Mouse (Mus musculus) ES-E14 (cell line): ENCODE measurements around the gene Ptp4a2. TPM values are rescaled to one million over a fixed set of nuclear protein-coding genes. Genes with fewer than 3 reads are reported as not detected.

Experiments
- DNase-seq: peaks from one replicate; pipeline ENCODE4 v3.0.0-alpha.2; 2013; ENCODE audit warnings: low read depth, low spot score
- H3K27ac ChIP-seq: 2 replicates; pipeline ENCODE4 v1.5.1; 2012; ENCODE audit warnings: low read depth, mild to moderate bottlenecking, low read length, moderate library complexity, mixed read lengths; ENCODE audit not compliant: poor library complexity, insufficient read depth, severe bottlenecking
- H3K36me3 ChIP-seq: 2 replicates; pipeline ENCODE4 v1.6.1; 2012; ENCODE audit warnings: mild to moderate bottlenecking, low read length, moderate library complexity, mixed read lengths; ENCODE audit not compliant: control insufficient read depth, poor library complexity, insufficient read depth, severe bottlenecking
- H3K4me1 ChIP-seq, 2 experiments: fragments of 150-350 bp in 1 of 2; sonication (generic) in 1 of 2; 2 replicates each; pipeline ENCODE4 v1.6.1; 2012; ENCODE audit warnings: low read length in 2 of 2, mild to moderate bottlenecking in 1 of 2, mixed read lengths in 1 of 2; ENCODE audit not compliant: control insufficient read depth in 2 of 2, insufficient read depth in 2 of 2, poor library complexity in 1 of 2
- H3K4me3 ChIP-seq, 2 experiments: fragments of 150-350 bp in 1 of 2; sonication (generic) in 1 of 2; 2 replicates each; pipeline ENCODE4 v1.5.1; 2012; ENCODE audit warnings: low read length in 2 of 2, low read depth in 1 of 2, mild to moderate bottlenecking in 1 of 2, mixed read lengths in 1 of 2; ENCODE audit not compliant: insufficient read depth in 1 of 2, poor library complexity in 1 of 2, severe bottlenecking in 1 of 2
- H3K9ac ChIP-seq: 2 replicates; pipeline ENCODE4 v1.6.1; 2012; ENCODE audit warnings: low read depth, mild to moderate bottlenecking, low read length, mixed read lengths; ENCODE audit not compliant: poor library complexity, insufficient read depth, severe bottlenecking
- H3K9me3 ChIP-seq: fragments of 150-350 bp; sonication (generic); 2 replicates; pipeline ENCODE4 v1.6.1; 2012; ENCODE audit warnings: low read depth, mild to moderate bottlenecking, low read length; ENCODE audit not compliant: control insufficient read depth, insufficient read depth
- CHD2 ChIP-seq: IDR thresholded peaks from 2 replicates; pipeline ENCODE4 v1.6.1; 2014; ENCODE audit warnings: mild to moderate bottlenecking, low read depth, low read length, inconsistent platforms
- HCFC1 ChIP-seq: IDR thresholded peaks from 2 replicates; pipeline ENCODE4 v1.6.1; 2012; ENCODE audit warnings: low read length, inconsistent platforms, borderline replicate concordance; ENCODE audit not compliant: insufficient read depth
- MAFK ChIP-seq: IDR thresholded peaks from 2 replicates; pipeline ENCODE4 v1.6.1; 2014; ENCODE audit warnings: mild to moderate bottlenecking, low read depth, low read length, inconsistent platforms; ENCODE audit not compliant: insufficient read depth
- ZC3H11A ChIP-seq: IDR thresholded peaks from 2 replicates; pipeline ENCODE4 v1.6.1; 2012; ENCODE audit warnings: low read depth, mild to moderate bottlenecking, inconsistent platforms, low read length, borderline replicate concordance
- ZNF384 ChIP-seq: IDR thresholded peaks from 2 replicates; pipeline ENCODE4 v1.6.1; 2012; ENCODE audit warnings: low read depth, low read length, inconsistent platforms
- in situ Hi-C, 2 experiments: fragments of 600-800 bp; cut with MboI; formaldehyde crosslinking; loops; one replicate each; pipeline ENCODE4 v1.15.1; 2025; ENCODE audit warnings: low sequenced_read_pairs in 2 of 2, inconsistent platforms in 1 of 2; ENCODE audit not compliant: unreplicated experiment in 2 of 2
- total RNA-seq: library from RNA; depleted of rRNA; stranded (reverse); fragments of 300-350 nt; gene quantifications from 2 replicates; pipeline ENCODE4 v1.2.3, GENCODE M21; 2012

Gene Ptp4a2
- total RNA-seq, 1 experiment, result 104 TPM

GRCm38 (mm10) chr4:129788693-129789092 lies 22.3 kb upstream of the Ptp4a2 start:
- Histone ChIP-seq H3K4me1 (no peaks in the 10 kb centered on the region), H3K9me3 (no peaks in the 10 kb centered on the region), H3K9ac (no peak overlapping the region), H3K27ac (no peak overlapping the region), H3K4me3 (no peak overlapping the region), H3K36me3 (no peaks in the 10 kb centered on the region)
- no peak for DNase-seq
- no peak for TF ChIP-seq ZC3H11A
- TF ChIP-seq MAFK, result no peak
- TF ChIP-seq HCFC1, result no peak
- TF ChIP-seq ZNF384, result no peak
- TF ChIP-seq CHD2, result no peak
- in situ Hi-C loops, result no loop called here

- TF ChIP-seq ZNF384 (no peak), CHD2 (no peak), HCFC1 (no peak), MAFK (no peak), ZC3H11A (no peak)
- in situ Hi-C loops, result no loop called here
- Histone ChIP-seq H3K9ac (no peak overlapping the region), H3K27ac (no peak overlapping the region), H3K4me3 (no peak overlapping the region), H3K4me1 (peaks cover 0 to 4% of the 10 kb centered on the region in 2 experiments; a peak in 1 of 4 replicates), H3K36me3 (no peaks in the 10 kb centered on the region), H3K9me3 (no peaks in the 10 kb centered on the region)
- DNase-seq, result no peak
Observed at GRCm38 (mm10) chr4:129789635-129790034, 21.4 kb upstream of the Ptp4a2 start.

- TF ChIP-seq HCFC1, result no peak
- no peak for TF ChIP-seq MAFK
- no peak for TF ChIP-seq CHD2
- TF ChIP-seq ZNF384, result no peak
- TF ChIP-seq ZC3H11A, result no peak
- no peak overlapping the region for H3K4me3 ChIP-seq
- no peak overlapping the region for H3K27ac ChIP-seq
- H3K9ac ChIP-seq, result no peak overlapping the region
- peaks cover 0 to 4% of the 10 kb centered on the region in 2 experiments; a peak in 1 of 4 replicates for H3K4me1 ChIP-seq
- H3K9me3 ChIP-seq, result no peaks in the 10 kb centered on the region
- in situ Hi-C loops, result no loop called here
- DNase-seq, result no peak
- no peaks in the 10 kb centered on the region for H3K36me3 ChIP-seq
Observed at GRCm38 (mm10) chr4:129790475-129790874, 20.5 kb upstream of the Ptp4a2 start.

- no peak for DNase-seq
- in situ Hi-C loops, result no loop called here
- Histone ChIP-seq H3K36me3 (no peaks in the 10 kb centered on the region), H3K4me1 (peaks cover 1 to 4% of the 10 kb centered on the region in 2 experiments; a peak in 1 of 4 replicates), H3K9ac (no peak overlapping the region), H3K4me3 (no peak overlapping the region), H3K27ac (no peak overlapping the region), H3K9me3 (no peaks in the 10 kb centered on the region)
- TF ChIP-seq ZC3H11A (no peak), ZNF384 (no peak), HCFC1 (no peak), MAFK (no peak), CHD2 (no peak)
Observed at GRCm38 (mm10) chr4:129791399-129791798, 19.6 kb upstream of the Ptp4a2 start.

- Histone ChIP-seq H3K9me3 (no peaks in the 10 kb centered on the region), H3K4me1 (peaks cover 2 to 6% of the 10 kb centered on the region in 2 experiments; a peak in 1 of 4 replicates), H3K4me3 (no peak overlapping the region), H3K36me3 (no peaks in the 10 kb centered on the region), H3K27ac (no peak overlapping the region), H3K9ac (no peak overlapping the region)
- no peak for TF ChIP-seq CHD2
- TF ChIP-seq HCFC1, result no peak
- no peak for TF ChIP-seq ZNF384
- TF ChIP-seq ZC3H11A, result no peak
- TF ChIP-seq MAFK, result no peak
- in situ Hi-C loops, result no loop called here
- no peak for DNase-seq
Observed at GRCm38 (mm10) chr4:129792666-129793202, 18.3 kb upstream of the Ptp4a2 start.
